Mouse (Mus musculus) CH12F3 (cell line): Measurements from ENCODE around the gene Gm43738.

Experiments
- in situ Hi-C: fragments of 300-500 bp; cut with MboI; formaldehyde crosslinking; loops from 2 replicates; pipeline ENCODE4 v1.14.3; 2020; ENCODE audit warnings: low sequenced_read_pairs

Gene Gm43738

GRCm38 (mm10) chr3:89058361-89058760, 42.5 kb downstream of the Gm43738 start:
- in situ Hi-C loops: loop anchor here (25.0 kb wide), 1 partner anchor 979 kb away; no protein-coding TSS in a partner anchor

- in situ Hi-C loops: no loop called here
Measured at GRCm38 (mm10) chr3:89043359-89043758, 57.5 kb downstream of the Gm43738 start.
